Mouse (Mus musculus) midbrain, embryonic 11.5 days (tissue): ENCODE measurements around the gene Sipa1l1. TPM values are rescaled to one million over a fixed set of nuclear protein-coding genes. Genes with fewer than 3 reads are reported as not detected.

Source experiments
- ATAC-seq: fragments of 200-750 bp; cut with Nextera tagmentation; 2 replicates; pipeline ENCODE4 v1.8.0; 2017; ENCODE audit warnings: moderate TSS enrichment, moderate library complexity; ENCODE audit not compliant: low FRiP score
- DNase-seq: peaks from one replicate; pipeline ENCODE4 v3.0.0; 2015; ENCODE audit warnings: low spot score; ENCODE audit errors: missing footprints
- H3K27ac ChIP-seq: fragments of 300-500 bp; sonication (generic); 2 replicates; pipeline ENCODE4 v1.5.1; 2014; ENCODE audit warnings: low read depth, low read length
- H3K27me3 ChIP-seq: fragments of 300-500 bp; sonication (generic); 2 replicates; pipeline ENCODE4 v1.6.1; 2014; ENCODE audit warnings: mild to moderate bottlenecking, low read length, moderate library complexity, mixed read lengths; ENCODE audit not compliant: control insufficient read depth, insufficient read depth
- H3K36me3 ChIP-seq: fragments of 300-500 bp; sonication (generic); 2 replicates; pipeline ENCODE4 v1.6.1; 2014; ENCODE audit warnings: mild to moderate bottlenecking, low read length, moderate library complexity, mixed read lengths; ENCODE audit not compliant: control insufficient read depth, insufficient read depth
- H3K4me1 ChIP-seq: fragments of 300-500 bp; sonication (generic); 2 replicates; pipeline ENCODE4 v1.6.1; 2014; ENCODE audit warnings: low read length; ENCODE audit not compliant: control insufficient read depth, insufficient read depth
- H3K4me2 ChIP-seq: fragments of 300-500 bp; sonication (generic); 2 replicates; pipeline ENCODE4 v1.6.1; 2014; ENCODE audit warnings: mild to moderate bottlenecking, moderate library complexity
- H3K4me3 ChIP-seq: fragments of 300-500 bp; sonication (generic); 2 replicates; pipeline ENCODE4 v1.5.1; 2014; ENCODE audit warnings: low read depth, low read length
- H3K9ac ChIP-seq: fragments of 300-500 bp; sonication (generic); 2 replicates; pipeline ENCODE4 v1.6.1; 2014; ENCODE audit warnings: low read length
- H3K9me3 ChIP-seq: fragments of 300-500 bp; sonication (generic); 2 replicates; pipeline ENCODE4 v1.6.1; 2016; ENCODE audit warnings: low read length; ENCODE audit not compliant: control insufficient read depth
- WGBS: fragments of 180-500 bp; shearing (Covaris S2); extraction: QIAGEN DNeasy Blood & Tissue Kit; methylation state at CpG from one replicate; pipeline ENCODE4 v1.1.7; 2014; 5-methylcytosine and 5-hydroxymethylcytosine counted together
- polyA plus RNA-seq: library from polyadenylated mRNA; unstranded; fragments of >200 nt; fragmentation: Nextera tagmentation; extraction: Ambion mirVana; gene quantifications from 2 replicates; pipeline ENCODE4 v1.2.1, GENCODE M21; 2014

Gene Sipa1l1
- polyA plus RNA-seq, 1 experiment from 2014 or later = 24.1 TPM

GRCm38 (mm10) chr12:82148328-82148930, 20.7 kb upstream of the Sipa1l1 start:
- peaks cover 19% of the 10 kb centered on the region for H3K4me1 ChIP-seq
- no peaks in the 10 kb centered on the region for H3K36me3 ChIP-seq
- ATAC-seq = no peak
- peak; percentile 72 for DNase-seq
- no peak overlapping the region for H3K9ac ChIP-seq
- H3K4me3 ChIP-seq = no peak overlapping the region
- H3K4me2 ChIP-seq = no peak overlapping the region
- no peaks in the 10 kb centered on the region for H3K9me3 ChIP-seq
- 77% methylated on average over 8 of the region's 8 CpGs for WGBS
- no peak overlapping the region for H3K27ac ChIP-seq
- H3K27me3 ChIP-seq = no peaks in the 10 kb centered on the region

- H3K4me2 ChIP-seq = no peak overlapping the region
- no peak for ATAC-seq
- no peak overlapping the region for H3K4me3 ChIP-seq
- no peak overlapping the region for H3K27ac ChIP-seq
- no peak overlapping the region for H3K9ac ChIP-seq
- 92% methylated on average over 2 of the region's 2 CpGs for WGBS
- H3K36me3 ChIP-seq = no peaks in the 10 kb centered on the region
- H3K4me1 ChIP-seq = peaks cover 15% of the 10 kb centered on the region
- no peaks in the 10 kb centered on the region for H3K9me3 ChIP-seq
- H3K27me3 ChIP-seq = no peaks in the 10 kb centered on the region
- DNase-seq = no peak
Observed at GRCm38 (mm10) chr12:82151019-82151418, 18.1 kb upstream of the Sipa1l1 start.

GRCm38 (mm10) chr12:82154527-82154926, 14.6 kb upstream of the Sipa1l1 start:
- no peak overlapping the region for H3K9ac ChIP-seq

DNA sequence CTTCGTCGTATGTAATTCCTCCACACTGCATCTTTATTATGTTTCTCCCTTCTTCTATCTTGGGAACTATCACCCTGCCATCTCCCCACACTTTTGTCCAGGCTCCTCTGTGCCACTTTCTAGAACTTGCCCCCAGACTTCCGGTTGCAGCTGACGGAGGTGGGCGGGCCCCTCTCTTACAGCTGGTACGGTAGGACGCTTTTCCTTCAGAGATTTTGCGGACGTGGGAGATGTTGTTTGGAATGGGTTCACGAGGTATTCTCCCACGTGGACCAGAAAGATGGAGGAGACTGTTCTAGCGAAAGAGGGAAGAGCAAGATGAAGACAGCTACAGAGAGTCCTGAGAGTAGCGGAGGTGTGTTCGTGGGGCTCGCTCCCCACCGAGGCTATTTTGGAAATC, 10.6 kb upstream of the Sipa1l1 start:
- no peak overlapping the region for H3K4me3 ChIP-seq
- H3K36me3 ChIP-seq = no peaks in the 10 kb centered on the region
- H3K4me2 ChIP-seq = no peak overlapping the region
- WGBS = 96% methylated on average over 16 of the region's 16 CpGs
- H3K4me1 ChIP-seq = no peaks in the 10 kb centered on the region
- no peaks in the 10 kb centered on the region for H3K27me3 ChIP-seq
- H3K9ac ChIP-seq = no peak overlapping the region
- H3K27ac ChIP-seq = no peak overlapping the region
- H3K9me3 ChIP-seq = no peaks in the 10 kb centered on the region
- DNase-seq = no peak
- ATAC-seq = no peak

More at GRCm38 (mm10) chr12:82154527-82154926, 14.6 kb upstream of the Sipa1l1 start:
- Histone ChIP-seq H3K36me3 (no peaks in the 10 kb centered on the region), H3K4me2 (no peak overlapping the region), H3K9me3 (no peaks in the 10 kb centered on the region), H3K27ac (no peak overlapping the region), H3K4me1 (no peaks in the 10 kb centered on the region), H3K4me3 (no peak overlapping the region), H3K27me3 (no peaks in the 10 kb centered on the region)
- WGBS = 91% methylated on average over 4 of the region's 4 CpGs
- DNase-seq = no peak
- ATAC-seq = no peak

- Histone ChIP-seq H3K4me3 (no peak overlapping the region), H3K27ac (no peak overlapping the region), H3K4me1 (no peaks in the 10 kb centered on the region), H3K9me3 (no peaks in the 10 kb centered on the region), H3K4me2 (no peak overlapping the region), H3K9ac (no peak overlapping the region), H3K36me3 (no peaks in the 10 kb centered on the region), H3K27me3 (no peaks in the 10 kb centered on the region)
- 94% methylated on average over 3 of the region's 3 CpGs for WGBS
- DNase-seq (peak; percentile 33), ATAC-seq (no peak)
Observed at GRCm38 (mm10) chr12:82159372-82159771, 9.7 kb upstream of the Sipa1l1 start.

DNA sequence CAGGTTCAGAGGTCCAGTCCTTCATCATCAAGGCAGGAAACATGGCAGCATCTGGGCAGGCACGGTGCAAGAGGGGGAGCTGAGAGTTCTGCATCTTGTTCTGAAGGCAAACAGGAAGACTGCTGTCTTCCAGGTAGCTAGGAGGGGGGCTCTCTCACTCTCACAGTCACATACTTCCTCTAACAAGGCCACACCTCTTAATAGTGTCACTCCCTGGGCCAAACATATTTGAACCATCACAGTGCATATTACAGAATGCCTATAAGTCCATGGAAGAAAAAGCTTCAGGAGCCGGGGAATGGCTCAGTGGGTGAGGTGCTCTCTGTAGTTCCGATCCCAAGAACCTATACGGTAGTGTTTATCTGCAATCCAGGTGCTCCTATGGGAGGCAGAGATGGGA, 3.5 kb upstream of the Sipa1l1 start:
- Histone ChIP-seq H3K4me1 (peaks cover 12% of the 10 kb centered on the region), H3K9ac (no peak overlapping the region), H3K36me3 (no peaks in the 10 kb centered on the region), H3K4me2 (no peak overlapping the region), H3K27me3 (no peaks in the 10 kb centered on the region), H3K4me3 (no peak overlapping the region), H3K27ac (no peak overlapping the region), H3K9me3 (no peaks in the 10 kb centered on the region)
- no peak for ATAC-seq
- 87% methylated on average over 4 of the region's 4 CpGs for WGBS
- no peak for DNase-seq

GRCm38 (mm10) chr12:82166101-82166571, 3.0 kb upstream of the Sipa1l1 start:
- Histone ChIP-seq H3K36me3 (no peaks in the 10 kb centered on the region), H3K4me2 (0 out of 2 replicates have a peak overlapping the region, but pooled peaks have one; percentile 5), H3K27ac (no peak overlapping the region), H3K9ac (peak overlapping the region; percentile 33; the same call in 1 of the 2 replicates), H3K4me3 (no peak overlapping the region), H3K9me3 (no peaks in the 10 kb centered on the region), H3K27me3 (no peaks in the 10 kb centered on the region), H3K4me1 (peaks cover 16% of the 10 kb centered on the region)
- no peak for ATAC-seq
- WGBS = 34% methylated on average over 14 of the region's 14 CpGs
- DNase-seq = no peak

DNA sequence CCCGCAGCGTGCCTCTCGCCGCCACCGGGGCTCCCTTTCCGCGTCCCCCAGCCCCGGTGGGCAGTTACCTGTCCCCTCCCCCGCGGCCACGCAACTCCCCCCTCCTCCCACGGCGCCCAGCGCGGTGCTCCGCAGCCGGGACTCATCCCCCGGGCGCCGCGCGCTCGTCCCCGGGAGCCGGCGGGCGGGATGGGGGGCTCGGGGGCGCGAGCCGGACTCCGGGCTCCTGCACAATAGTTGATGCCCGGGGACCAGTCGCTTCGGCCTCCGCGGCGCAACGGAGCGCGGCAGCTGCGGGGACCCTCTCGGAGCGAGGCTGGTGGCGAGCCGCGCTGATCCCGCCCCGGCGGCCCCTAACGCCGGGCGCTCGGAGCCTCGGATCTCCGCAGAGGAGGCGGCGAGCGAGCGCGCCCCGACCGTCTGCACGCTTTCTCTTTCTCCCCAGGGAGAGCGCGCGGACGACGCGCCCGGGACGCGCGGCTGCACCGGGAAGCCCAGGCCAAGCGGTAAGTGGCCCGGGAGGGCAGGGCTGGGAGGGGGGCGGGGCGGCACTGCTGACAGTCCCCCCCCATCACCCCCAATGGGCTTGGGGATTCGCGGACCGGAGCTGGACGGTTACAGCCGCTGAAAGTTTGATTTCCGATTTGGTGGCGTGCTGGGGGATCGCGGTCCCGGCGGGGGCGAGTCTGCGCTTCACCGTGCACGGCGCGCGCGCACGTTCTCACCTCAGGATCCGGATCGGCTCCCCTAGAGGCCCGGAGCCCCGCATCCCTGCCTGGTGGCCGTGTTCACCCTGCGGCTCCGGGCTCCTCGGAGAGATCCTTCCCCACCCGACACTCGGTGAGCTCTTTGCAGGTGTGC, 681 bp downstream of the Sipa1l1 start:
- Histone ChIP-seq H3K9ac (peak overlapping the region; percentile 95), H3K4me2 (peak overlapping the region; percentile 94), H3K27ac (peak overlapping the region; percentile 94), H3K4me3 (peak overlapping the region; percentile 91), H3K4me1 (peaks cover 23% of the 10 kb centered on the region), H3K36me3 (no peaks in the 10 kb centered on the region), H3K27me3 (no peaks in the 10 kb centered on the region), H3K9me3 (no peaks in the 10 kb centered on the region)
- ATAC-seq (peak; percentile 75), DNase-seq (peak; percentile 97)
- WGBS = under 1% methylated on average over 103 of the region's 109 CpGs
